Mouse (Mus musculus) kidney, embryonic 16.5 days (tissue): ENCODE data around the gene Pomgnt2. TPM values are rescaled to one million over a fixed set of nuclear protein-coding genes. Genes with fewer than 3 reads are reported as not detected.

Experiments used
- ATAC-seq: fragments of 200-750 bp; cut with Nextera tagmentation; 2 replicates; pipeline ENCODE4 v1.8.0; 2017; ENCODE audit warnings: moderate TSS enrichment; ENCODE audit not compliant: low FRiP score, low TSS enrichment
- H3K27ac ChIP-seq: fragments of 300-500 bp; sonication (generic); 2 replicates; pipeline ENCODE4 v1.5.1; 2014; ENCODE audit warnings: low read length
- H3K27me3 ChIP-seq: fragments of 300-500 bp; sonication (generic); 2 replicates; pipeline ENCODE4 v1.6.1; 2014; ENCODE audit warnings: low read length, control low read depth, mixed read lengths; ENCODE audit not compliant: insufficient read depth
- H3K36me3 ChIP-seq: fragments of 300-500 bp; sonication (generic); 2 replicates; pipeline ENCODE4 v1.6.1; 2014; ENCODE audit warnings: low read length, control low read depth, mixed read lengths; ENCODE audit not compliant: insufficient read depth
- H3K4me1 ChIP-seq: fragments of 300-500 bp; sonication (generic); 2 replicates; pipeline ENCODE4 v1.6.1; 2014; ENCODE audit warnings: low read length, control low read depth, mixed read lengths; ENCODE audit not compliant: insufficient read depth
- H3K4me2 ChIP-seq: fragments of 300-500 bp; sonication (generic); replicated peaks from 2 replicates; pipeline ENCODE4 v1.6.1; 2014; ENCODE audit warnings: low read depth, low read length
- H3K4me3 ChIP-seq: fragments of 300-500 bp; sonication (generic); 2 replicates; pipeline ENCODE4 v1.5.1; 2014; ENCODE audit warnings: mild to moderate bottlenecking, low read length
- H3K9ac ChIP-seq: fragments of 300-500 bp; sonication (generic); replicated peaks from 2 replicates; pipeline ENCODE4 v1.6.1; 2014; ENCODE audit warnings: low read length
- H3K9me3 ChIP-seq: fragments of 300-500 bp; sonication (generic); 2 replicates; pipeline ENCODE4 v1.6.1; 2016; ENCODE audit warnings: low read length, control low read depth
- WGBS: fragments of 180-500 bp; shearing (Covaris S2); extraction: QIAGEN DNeasy Blood & Tissue Kit; methylation state at CpG from one replicate; pipeline ENCODE4 v1.1.7; 2014; 5-methylcytosine and 5-hydroxymethylcytosine counted together
- polyA plus RNA-seq: library from polyadenylated mRNA; unstranded; fragments of >200 nt; fragmentation: Nextera tagmentation; extraction: Ambion mirVana; gene quantifications from 2 replicates; pipeline ENCODE4 v1.2.1, GENCODE M21; 2015

Pomgnt2 gene
- polyA plus RNA-seq, 1 experiment from 2014 or later: 19.9 TPM

DNA sequence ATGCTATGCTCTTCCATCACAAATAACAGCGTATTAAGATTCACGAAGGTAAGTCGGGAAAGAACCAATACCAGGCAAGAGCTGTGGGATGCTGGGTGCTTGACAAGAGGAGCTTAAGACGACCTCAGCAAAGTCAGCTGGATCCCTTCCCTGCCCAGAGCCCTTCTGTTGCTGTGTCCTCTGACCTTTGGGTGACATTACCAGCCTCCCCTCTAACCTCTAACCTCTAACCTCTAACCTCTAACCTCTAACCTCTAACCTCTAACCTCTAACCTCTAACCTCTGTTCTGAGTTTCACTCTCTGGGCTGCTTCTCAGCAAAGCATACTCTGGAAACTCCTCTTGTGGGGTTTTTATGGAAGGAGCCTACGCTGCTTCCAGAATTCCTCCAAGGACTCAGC is 21.2 kb upstream of the Pomgnt2 start:
- Histone ChIP-seq H3K9ac (no peak overlapping the region), H3K4me2 (no peak overlapping the region), H3K9me3 (no peaks in the 10 kb centered on the region), H3K27ac (no peak overlapping the region), H3K36me3 (no peaks in the 10 kb centered on the region), H3K27me3 (no peaks in the 10 kb centered on the region), H3K4me1 (peaks cover 4% of the 10 kb centered on the region), H3K4me3 (no peak overlapping the region)
- ATAC-seq: no peak
- 86% methylated on average over 5 of the region's 5 CpGs for WGBS

- H3K27me3 ChIP-seq: no peaks in the 10 kb centered on the region
- H3K4me2 ChIP-seq: no peak overlapping the region
- H3K36me3 ChIP-seq: no peaks in the 10 kb centered on the region
- WGBS: 9% methylated on average over 10 of the region's 10 CpGs
- H3K4me1 ChIP-seq: peaks cover 4% of the 10 kb centered on the region
- H3K27ac ChIP-seq: no peak overlapping the region
- no peaks in the 10 kb centered on the region for H3K9me3 ChIP-seq
- H3K9ac ChIP-seq: no peak overlapping the region
- H3K4me3 ChIP-seq: no peak overlapping the region
- peak; percentile 24; the same call in 1 of the 2 replicates for ATAC-seq
These were observed 17.3 kb upstream of the Pomgnt2 start for GRCm38 (mm10) chr9:122014241-122014667.

- Histone ChIP-seq H3K9ac (no peak overlapping the region), H3K27ac (no peak overlapping the region), H3K4me2 (no peak overlapping the region), H3K36me3 (no peaks in the 10 kb centered on the region), H3K9me3 (no peaks in the 10 kb centered on the region), H3K4me3 (no peak overlapping the region), H3K4me1 (no peaks in the 10 kb centered on the region), H3K27me3 (no peaks in the 10 kb centered on the region)
- WGBS: 80% methylated on average over 4 of the region's 4 CpGs
- no peak for ATAC-seq
These were observed 16.7 kb upstream of the Pomgnt2 start for GRCm38 (mm10) chr9:122013629-122014028.

- Histone ChIP-seq H3K4me3 (no peak overlapping the region), H3K9me3 (no peaks in the 10 kb centered on the region), H3K36me3 (no peaks in the 10 kb centered on the region), H3K27ac (no peak overlapping the region), H3K4me1 (no peaks in the 10 kb centered on the region), H3K27me3 (no peaks in the 10 kb centered on the region), H3K9ac (no peak overlapping the region), H3K4me2 (no peak overlapping the region)
- 0 out of 2 replicates have a peak, but pooled peaks have one; percentile 19 for ATAC-seq
- 87% methylated on average over 2 of the region's 2 CpGs for WGBS
These were observed 15.9 kb upstream of the Pomgnt2 start for GRCm38 (mm10) chr9:122012816-122013215.

GRCm38 (mm10) chr9:122010751-122011150 is 13.8 kb upstream of the Pomgnt2 start:
- Histone ChIP-seq H3K36me3 (no peaks in the 10 kb centered on the region), H3K4me3 (no peak overlapping the region), H3K9ac (no peak overlapping the region), H3K27ac (no peak overlapping the region), H3K4me2 (no peak overlapping the region), H3K4me1 (no peaks in the 10 kb centered on the region), H3K27me3 (no peaks in the 10 kb centered on the region), H3K9me3 (no peaks in the 10 kb centered on the region)
- no peak for ATAC-seq
- 84% methylated on average over 2 of the region's 2 CpGs for WGBS

- no peak overlapping the region for H3K9ac ChIP-seq
- H3K9me3 ChIP-seq: no peaks in the 10 kb centered on the region
- ATAC-seq: no peak
- no peaks in the 10 kb centered on the region for H3K36me3 ChIP-seq
- H3K4me3 ChIP-seq: no peak overlapping the region
- no peak overlapping the region for H3K27ac ChIP-seq
- no peaks in the 10 kb centered on the region for H3K4me1 ChIP-seq
- H3K27me3 ChIP-seq: no peaks in the 10 kb centered on the region
- WGBS: 58% methylated on average over 2 of the region's 2 CpGs
- no peak overlapping the region for H3K4me2 ChIP-seq
These were observed 12.0 kb upstream of the Pomgnt2 start for GRCm38 (mm10) chr9:122008876-122009275.

GRCm38 (mm10) chr9:122006609-122007008 is 9.7 kb upstream of the Pomgnt2 start:
- Histone ChIP-seq H3K4me3 (no peak overlapping the region), H3K9me3 (no peaks in the 10 kb centered on the region), H3K4me2 (no peak overlapping the region), H3K4me1 (no peaks in the 10 kb centered on the region), H3K36me3 (no peaks in the 10 kb centered on the region), H3K27me3 (no peaks in the 10 kb centered on the region), H3K9ac (no peak overlapping the region), H3K27ac (no peak overlapping the region)
- no peak for ATAC-seq
- 9% methylated on average over 7 of the region's 7 CpGs for WGBS

DNA sequence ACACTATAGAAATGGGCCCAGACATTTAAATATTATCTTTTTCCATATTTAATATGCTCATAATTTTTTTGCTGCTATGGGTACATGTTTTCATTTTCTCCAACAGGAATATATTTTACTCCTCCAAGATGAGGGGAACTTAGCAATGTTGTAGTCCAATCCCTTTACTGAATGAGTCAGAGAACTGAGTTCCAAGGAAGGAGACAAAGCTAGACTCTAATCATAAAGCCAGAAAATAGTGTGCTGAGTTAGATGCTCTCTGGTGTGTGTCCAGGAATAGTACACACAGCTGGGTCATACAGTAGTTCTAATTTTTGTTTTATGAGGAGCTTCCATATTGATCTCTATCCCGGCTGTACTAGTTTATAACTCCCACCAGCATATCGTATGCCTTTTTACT is 9.3 kb upstream of the Pomgnt2 start:
- no peaks in the 10 kb centered on the region for H3K4me1 ChIP-seq
- no peak overlapping the region for H3K27ac ChIP-seq
- H3K9ac ChIP-seq: no peak overlapping the region
- no peaks in the 10 kb centered on the region for H3K36me3 ChIP-seq
- no peak overlapping the region for H3K4me3 ChIP-seq
- no peaks in the 10 kb centered on the region for H3K9me3 ChIP-seq
- WGBS: 75% methylated on average over 2 of the region's 2 CpGs
- no peaks in the 10 kb centered on the region for H3K27me3 ChIP-seq
- no peak for ATAC-seq
- H3K4me2 ChIP-seq: no peak overlapping the region

DNA sequence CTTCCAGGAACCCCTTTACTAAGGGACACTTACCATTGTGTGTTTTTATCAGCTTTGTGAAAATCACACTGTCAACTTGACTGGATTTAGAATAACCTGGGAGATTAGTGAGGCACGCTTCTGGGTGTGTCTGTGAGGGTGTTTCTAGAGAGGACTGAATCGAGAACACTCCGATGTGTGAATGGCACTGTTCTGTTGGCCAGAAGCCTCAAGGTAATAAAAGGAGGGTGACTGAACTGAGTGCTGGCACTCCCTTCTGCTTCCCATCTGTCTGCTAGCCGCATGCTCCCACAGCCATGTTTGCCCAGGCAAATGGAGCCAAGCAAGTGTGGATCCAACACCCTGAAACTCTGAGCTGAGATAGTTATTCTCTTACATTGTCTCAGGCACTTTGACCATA is 1.1 kb upstream of the Pomgnt2 start:
- Histone ChIP-seq H3K9me3 (no peaks in the 10 kb centered on the region), H3K4me2 (no peak overlapping the region), H3K9ac (no peak overlapping the region), H3K4me3 (no peak overlapping the region), H3K27ac (no peak overlapping the region), H3K36me3 (no peaks in the 10 kb centered on the region), H3K4me1 (peaks cover 5% of the 10 kb centered on the region; the same call in 1 of the 2 replicates), H3K27me3 (no peaks in the 10 kb centered on the region)
- WGBS: 55% methylated on average over 4 of the region's 4 CpGs
- ATAC-seq: no peak

GRCm38 (mm10) chr9:121995508-121996131 is 1.3 kb downstream of the Pomgnt2 start:
- Histone ChIP-seq H3K27ac (peak overlapping the region; percentile 16; the same call in 1 of the 2 replicates), H3K4me2 (peak overlapping the region; percentile 95), H3K4me1 (peaks cover 5% of the 10 kb centered on the region; the same call in 1 of the 2 replicates), H3K9me3 (no peaks in the 10 kb centered on the region), H3K9ac (peak overlapping the region; percentile 87), H3K36me3 (no peaks in the 10 kb centered on the region), H3K4me3 (peak overlapping the region; percentile 85), H3K27me3 (no peaks in the 10 kb centered on the region)
- under 1% methylated on average over 50 of the region's 53 CpGs for WGBS
- peak; percentile 89 for ATAC-seq
